Mouse (Mus musculus): ENCODE measurements around the gene Cdkl4.
"Not testable (repeated sequence)": the region's sequence is repeated elsewhere in the genome, so short reads cannot be mapped to it uniquely, and the experiment has no call there.

Gene Cdkl4

DNA sequence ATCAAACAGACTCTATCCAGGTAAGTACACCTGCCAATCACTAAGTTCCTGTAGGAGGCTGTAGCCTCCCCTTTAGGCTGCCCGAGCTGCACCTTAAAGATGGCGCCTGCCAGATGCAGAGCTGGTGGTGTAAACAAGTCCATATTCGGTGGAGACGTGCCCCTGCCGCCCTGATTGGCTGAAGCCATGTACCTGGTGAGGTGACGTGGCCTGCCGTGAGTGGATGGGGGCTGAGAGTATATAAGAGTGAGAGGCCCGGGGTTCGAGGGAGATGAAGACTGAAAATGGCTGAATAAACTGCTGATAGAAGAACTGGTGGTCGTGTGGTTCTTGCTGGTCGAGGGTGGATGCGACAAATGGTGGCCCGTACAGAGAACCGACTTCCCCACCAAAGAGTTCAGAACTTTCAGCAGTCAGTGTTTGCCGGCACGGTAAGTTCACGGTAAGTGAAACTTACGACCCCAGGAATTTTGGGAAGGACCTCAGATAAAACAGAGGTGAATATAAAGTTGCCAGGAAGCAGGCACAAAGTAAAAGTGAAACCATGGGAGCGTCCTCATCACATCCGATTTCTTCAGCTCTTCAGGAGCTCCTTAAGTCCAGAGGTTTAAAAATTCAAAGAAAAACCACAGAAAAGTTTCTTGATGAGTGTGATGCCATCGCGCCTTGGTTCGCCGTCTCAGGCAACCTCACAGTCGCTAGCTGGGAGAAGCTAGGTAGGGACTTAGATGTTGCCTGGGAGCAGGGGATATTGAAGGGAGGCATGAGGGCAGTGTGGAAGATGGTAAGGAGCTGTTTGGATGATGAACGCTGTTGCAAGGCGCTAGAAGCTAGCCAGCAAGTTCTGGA is 13.6 kb downstream of the Cdkl4 start:
- DNase-seq (ENCODE audit: low spot score in 2 of 2), result not testable (repeated sequence)

DNA sequence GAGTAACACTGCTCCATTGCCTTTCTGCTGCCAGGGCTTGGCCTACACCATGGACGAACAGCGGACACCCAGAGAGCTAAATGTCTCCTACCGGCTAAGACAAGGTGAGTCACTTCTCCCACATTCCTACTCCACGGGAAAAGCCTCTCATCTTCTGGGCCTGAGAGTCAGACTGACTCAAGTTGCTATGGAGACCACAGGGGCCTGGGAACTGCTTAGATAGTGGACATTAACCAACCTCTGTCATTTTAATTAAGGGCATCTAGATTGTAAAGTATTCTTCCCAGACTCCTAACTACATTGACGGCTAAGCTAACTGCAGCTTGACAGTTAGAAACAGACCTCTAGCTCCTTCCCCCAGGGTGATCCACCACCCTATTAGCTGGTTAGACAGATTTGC is 14.8 kb downstream of the Cdkl4 start:
- no peak for DNase-seq (ENCODE audit: low spot score in 2 of 2)

DNA sequence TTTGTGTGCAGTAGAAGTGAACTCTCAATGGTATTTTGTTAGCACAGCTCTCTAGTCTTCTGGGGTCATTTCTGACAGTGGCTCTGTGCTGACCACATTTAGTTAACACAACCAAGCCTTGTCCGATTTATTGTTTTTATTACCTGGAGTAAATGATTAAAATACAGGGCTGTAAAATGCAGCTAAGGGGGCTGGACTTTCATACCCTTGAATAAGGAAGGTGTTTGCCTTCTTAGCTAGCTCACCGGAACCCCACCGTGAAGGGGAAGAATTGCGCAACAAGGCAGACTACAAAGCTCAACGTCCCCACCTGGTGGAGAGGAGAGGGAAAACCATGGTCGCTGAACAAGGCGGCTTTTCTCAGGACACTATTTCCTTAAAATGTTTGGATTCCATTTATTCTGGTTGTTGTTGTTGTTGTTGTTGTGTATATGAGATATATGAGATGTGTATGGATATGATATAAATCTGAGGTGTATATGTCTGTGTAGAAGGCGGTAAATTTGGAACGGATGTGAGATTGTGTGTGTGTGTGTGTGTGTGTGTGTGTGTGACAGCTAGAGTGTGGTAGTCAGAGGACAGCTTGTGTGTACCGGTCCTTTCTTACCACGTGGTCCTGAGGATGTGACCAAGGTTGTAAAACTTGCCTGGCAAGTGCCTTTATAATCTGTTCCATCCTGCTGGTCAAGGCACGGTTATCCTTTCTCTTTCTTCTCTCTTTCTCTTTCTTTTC is 16.8 kb downstream of the Cdkl4 start:
- peak in 1 of 2 experiments; percentile 72 for DNase-seq (ENCODE audit: low spot score in 2 of 2)

DNA sequence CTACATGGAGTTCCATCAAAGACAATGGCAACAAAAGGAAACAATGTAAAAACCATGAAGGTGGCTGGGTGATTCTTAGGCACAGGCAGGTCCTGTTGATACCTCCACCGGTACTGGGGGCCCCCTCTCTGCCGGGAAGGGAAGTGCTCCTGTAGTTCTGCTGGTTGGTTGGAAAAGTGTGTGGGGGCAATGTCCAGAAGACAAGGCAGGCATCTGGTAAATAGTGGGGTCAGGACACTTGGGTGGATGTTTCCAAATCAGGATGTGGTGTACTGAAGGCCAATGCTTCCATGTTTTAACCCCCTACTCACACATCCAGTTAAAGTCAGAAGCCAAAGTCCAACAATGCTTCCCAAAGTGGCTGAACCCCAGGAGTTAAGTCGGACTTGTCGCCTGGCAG is 17.9 kb downstream of the Cdkl4 start:
- DNase-seq (ENCODE audit: low spot score in 2 of 2), result no peak

DNA sequence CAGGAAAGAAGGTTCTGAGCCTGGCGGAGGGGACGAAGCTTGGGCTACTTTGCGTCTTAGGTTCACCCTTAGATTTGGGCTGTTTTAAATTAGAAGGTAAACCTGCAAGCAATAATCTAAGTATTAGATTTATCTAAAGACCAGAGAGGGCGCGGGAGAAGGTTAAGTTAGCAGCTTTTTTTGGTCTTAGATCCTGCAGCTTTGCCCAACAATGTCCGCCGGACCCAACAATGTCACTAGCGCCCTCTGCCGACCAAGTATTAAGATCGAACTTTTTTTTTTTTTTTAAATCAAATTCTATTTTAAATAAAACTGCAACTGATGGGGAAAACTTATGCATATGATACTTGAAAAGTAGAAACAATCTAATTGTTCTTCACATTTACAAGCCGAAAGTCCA is 18.6 kb downstream of the Cdkl4 start:
- no peak for DNase-seq (ENCODE audit: low spot score in 2 of 2)

DNA sequence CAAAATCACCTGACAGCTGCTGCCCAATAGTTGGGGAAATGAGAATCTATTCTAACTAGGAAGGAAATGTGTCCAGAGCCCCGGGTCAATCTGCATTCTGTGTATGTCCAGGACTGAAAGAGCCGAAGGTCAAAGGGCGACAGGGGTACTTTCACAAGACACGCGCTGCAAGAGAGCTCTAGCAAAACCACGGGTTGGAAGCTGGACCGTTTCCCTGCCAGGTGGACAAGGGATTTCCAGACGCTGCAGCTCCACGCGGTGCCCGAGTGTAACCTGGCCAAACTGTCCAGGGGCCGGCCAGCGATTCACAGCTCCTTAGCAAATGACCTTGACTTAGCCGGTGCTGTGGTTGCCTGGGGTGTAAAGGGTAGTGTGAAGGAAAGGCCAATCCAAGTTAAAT is 19.0 kb downstream of the Cdkl4 start:
- no peak for DNase-seq (ENCODE audit: low spot score in 2 of 2)

DNA sequence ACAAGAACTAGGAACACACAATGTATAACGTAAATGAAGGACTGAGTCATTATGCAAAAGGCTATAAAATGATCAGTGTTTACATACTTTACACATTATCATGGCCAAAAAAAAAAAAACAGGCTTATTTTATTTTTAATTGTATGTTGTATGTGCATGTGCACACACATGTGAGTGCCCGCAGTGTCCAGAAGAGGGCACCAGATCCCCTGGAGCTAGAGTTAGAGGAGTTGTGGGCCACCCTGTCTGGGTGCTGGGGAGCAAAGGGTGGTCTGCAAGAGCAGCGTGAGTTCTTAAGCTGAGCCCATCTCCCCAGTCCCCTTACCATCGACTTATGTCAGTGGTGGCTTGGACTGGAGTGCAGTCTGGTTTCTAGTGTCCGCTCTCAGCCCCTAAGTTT is 20.2 kb downstream of the Cdkl4 start:
- no peak for DNase-seq (ENCODE audit: low spot score in 2 of 2)

DNA sequence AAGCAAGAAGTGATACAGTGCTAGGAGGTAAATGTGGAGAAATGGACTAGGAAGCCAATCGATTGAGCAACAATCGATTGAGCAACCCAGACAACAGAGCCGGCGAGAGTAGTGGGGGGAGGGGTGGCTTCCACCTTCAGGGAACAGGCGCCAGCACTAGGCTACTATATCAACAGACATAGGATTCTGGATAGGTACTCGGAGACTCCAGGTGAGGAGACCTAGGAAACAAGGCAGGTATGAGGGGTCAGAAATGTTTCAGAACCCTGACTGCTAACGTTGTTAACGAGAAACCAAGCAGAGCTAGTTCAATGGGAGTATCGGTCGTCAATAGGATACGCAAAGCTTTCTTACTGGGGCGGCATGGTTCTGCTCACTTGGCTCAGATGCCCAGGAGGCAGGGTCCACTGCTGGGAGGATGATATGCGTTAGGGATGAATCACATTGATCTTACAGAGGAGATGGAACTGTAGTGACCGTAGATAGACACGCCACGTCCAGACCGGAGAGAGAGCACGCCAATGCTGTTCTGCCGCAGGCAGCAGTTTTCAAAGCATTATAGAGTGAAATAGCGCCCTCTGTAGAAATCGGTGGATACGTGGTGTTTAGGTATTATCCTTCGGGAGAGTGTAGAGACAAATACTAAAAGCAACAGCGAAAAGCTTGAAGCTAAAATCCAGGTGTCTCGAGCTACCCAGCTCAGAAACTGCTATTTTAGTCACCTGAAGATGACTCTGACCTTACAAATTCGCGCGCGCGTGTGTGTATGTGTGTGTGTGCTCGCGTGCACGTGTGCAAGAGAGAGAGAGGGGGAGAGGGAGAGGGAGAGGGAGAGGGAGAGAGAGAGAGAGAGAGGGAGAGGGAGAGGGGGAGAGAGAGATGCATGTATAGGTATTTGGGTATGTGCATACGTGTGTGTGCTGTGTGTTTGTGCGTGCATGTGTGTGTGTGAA is 24.0 kb downstream of the Cdkl4 start:
- DNase-seq (ENCODE audit: low spot score in 2 of 2), result peak; percentile 56 to 72

DNA sequence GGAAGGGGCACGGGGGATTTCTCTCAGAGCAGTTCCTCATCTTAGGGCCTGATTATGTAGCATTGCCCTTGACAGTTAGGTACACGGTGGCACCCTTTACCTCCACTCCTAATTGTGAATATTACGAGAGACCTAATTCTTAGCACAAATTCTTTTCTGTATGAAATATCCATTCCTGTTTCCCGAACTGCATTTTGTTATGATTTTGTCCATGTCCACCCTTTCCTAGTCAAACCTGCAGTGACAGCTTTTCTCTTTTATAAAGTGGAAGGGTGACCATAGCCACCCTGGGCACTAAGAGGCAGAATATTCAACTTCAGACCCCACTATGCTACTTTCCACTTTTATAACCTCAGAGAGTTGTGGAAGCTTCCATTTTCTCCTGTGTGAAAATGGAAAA is 25.0 kb downstream of the Cdkl4 start:
- DNase-seq (ENCODE audit: low spot score in 2 of 2), result no peak

DNA sequence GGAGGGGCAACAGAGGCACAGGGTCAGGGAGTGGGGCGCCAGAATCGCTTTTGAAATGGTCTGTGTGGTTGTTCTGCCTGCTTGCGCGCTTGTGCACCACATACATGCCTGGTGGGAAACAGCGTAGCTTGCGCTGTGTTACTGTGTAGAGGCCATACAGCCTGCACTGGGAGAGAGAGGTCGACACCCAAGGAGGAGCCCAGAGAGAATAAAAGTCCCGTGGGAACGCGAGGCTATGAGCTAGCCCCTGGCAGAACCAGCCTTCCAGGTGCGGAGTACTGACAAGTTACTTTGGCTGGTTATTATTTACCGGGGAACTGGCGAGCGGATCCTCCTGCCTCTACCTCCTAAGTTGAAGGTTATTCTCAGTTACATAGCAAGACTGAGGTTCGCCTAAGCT is 26.6 kb downstream of the Cdkl4 start:
- DNase-seq (ENCODE audit: low spot score in 2 of 2), result no peak

DNA sequence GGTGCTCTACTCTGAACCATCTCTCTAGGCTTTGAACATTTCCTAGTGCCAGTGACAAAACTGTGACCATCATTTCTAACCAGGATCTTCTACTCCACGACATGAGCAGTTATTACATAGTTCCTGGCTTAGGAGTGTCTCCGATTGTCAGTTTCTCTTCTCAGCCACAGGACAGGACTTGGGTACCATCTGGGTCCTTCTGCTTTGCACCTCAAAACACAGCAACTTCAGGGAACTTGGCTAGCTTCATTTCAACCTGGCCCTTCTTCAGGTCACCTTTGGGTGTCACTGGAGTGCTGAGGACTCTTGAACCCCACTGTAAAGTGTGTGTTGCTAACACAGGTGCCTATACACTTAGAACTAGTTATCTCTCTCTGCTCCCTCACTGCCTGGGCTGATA is 30.8 kb downstream of the Cdkl4 start:
- no peak for DNase-seq (ENCODE audit: low spot score in 2 of 2)

DNA sequence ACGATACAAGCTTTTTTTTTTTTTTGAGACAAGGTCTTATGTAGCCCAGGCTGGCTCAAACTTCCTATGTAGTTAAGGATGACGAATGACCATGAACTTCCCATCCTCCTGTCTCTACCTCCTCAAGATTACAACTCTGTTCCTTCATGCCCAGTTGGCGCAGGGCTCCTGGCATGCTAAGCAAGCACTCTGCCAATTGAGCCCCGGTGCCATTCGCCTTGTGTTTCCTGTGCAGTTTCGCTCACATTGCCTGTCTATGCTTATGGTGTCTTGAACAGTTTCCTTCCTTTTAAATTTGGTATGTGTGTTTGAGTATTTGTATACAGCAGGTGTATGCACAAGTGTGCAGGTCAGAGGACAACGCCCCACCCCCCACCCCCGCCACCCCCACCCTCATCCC is 31.4 kb downstream of the Cdkl4 start:
- DNase-seq (ENCODE audit: low spot score in 2 of 2), result no peak

DNA sequence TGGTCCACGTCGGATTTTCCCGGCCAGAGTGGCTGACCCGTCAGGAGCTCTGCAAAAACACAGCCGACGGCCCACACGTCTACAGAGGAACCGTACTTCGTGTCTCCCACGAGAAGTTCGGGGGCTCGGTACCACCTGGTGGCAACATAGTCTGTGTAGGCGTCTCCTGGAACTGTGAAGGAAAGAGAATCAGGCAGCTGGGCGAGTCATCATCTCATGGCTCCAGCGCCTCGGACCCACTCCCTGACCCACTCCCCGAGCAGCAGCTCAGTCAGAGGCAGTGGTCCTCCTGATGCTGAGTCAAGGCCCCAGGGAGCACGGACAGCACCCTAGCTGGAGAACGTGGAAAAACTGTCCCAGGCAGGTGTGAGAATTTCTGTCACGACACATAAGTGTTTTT is 34.0 kb downstream of the Cdkl4 start:
- DNase-seq (ENCODE audit: low spot score in 2 of 2), result no peak

DNA sequence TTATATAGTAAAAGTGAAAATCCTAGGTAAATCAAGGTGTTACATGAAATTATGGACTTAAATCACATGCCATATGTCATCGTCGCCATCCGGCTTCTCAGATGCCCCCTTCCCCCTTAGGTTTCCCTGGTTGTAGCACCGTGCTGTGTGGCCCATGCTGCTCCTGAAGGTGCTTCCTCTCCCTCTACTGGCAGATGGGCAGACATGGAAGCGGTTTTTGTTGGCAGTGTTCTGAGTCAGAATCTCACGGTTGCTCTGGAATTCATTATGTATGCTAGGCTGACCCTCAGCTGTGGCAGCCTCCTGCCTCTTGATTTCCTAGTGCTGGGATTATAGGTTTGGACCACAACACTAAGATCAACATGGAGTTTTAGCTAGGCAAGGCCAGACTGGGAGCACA is 40.5 kb downstream of the Cdkl4 start:
- DNase-seq (ENCODE audit: low spot score in 2 of 2), result no peak

DNA sequence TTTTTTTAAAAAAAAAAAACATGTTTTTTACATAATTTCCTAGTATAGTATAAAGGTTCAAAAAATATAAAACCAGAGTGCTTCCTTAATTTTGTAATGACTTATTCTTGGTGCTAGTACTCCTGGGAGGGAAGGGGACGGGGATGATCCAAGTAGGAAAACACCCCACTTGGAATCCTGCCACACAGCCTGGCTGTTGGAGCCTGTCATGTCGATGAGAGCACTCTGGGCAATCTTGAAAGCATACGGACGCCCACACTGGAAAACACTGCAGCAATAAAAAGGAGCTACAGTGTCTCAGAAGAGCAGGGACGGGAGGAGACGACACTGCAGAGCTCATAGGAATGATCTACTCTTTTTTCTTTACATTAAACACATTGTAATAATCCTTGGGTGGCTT is 42.0 kb downstream of the Cdkl4 start:
- no peak for DNase-seq (ENCODE audit: low spot score in 2 of 2)

DNA sequence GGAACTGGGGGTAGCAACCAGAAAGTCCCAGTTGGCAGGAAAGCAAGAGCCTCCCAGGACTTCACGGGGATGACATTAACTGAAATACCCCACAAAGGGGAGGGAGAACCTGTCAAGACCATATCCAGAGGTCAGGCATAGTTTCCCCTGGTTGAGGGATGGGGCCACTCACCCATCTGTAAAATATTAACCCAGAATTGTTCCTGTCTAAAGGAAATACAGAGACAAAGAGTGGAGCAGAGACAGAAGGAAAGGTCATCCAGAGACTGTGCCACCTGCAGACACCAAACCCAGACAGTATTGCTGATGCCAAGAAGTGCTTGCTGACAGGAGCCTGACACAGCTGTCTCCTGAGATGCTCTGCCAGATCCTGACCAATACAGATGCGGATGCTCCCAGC is 46.3 kb downstream of the Cdkl4 start:
- DNase-seq (ENCODE audit: low spot score in 2 of 2), result not testable (repeated sequence)

DNA sequence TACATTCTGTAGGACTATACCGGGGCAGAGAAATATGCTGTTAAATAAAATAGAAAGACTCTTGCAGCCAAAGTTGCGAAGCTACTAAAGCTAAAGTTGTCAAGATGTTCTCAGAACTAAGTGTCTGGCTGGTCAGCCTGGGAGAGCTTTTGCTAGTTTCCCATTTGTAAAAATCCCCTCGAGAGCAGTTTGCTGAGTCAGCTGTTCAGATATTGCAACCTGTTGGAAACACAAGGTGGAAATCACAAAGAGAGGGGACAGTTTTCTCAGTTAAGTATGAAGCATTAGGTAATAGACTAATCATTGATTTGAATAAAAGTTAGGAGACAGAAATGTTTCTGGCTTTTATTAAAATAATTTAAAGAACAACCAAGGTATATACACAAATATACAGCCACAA is 54.4 kb downstream of the Cdkl4 start:
- no peak for DNase-seq (ENCODE audit: low spot score in 2 of 2)

DNA sequence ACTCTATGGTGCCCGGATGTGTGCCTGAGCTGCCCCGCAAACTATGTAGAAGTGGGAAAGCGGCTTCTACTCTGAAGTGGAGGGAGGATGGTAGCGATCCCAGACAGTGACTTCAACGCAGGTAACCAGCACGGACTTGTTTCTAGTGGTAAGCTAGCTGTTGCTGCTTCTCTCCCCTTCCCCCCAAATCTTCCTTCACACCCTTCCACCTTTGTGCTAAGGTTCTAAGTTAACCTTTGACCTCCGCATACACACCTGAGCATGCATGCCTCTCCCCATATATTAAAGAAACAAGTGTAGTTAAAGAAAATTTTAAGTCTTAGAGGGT is 55.4 kb downstream of the Cdkl4 start:
- no peak for DNase-seq (ENCODE audit: low spot score in 2 of 2)

DNA sequence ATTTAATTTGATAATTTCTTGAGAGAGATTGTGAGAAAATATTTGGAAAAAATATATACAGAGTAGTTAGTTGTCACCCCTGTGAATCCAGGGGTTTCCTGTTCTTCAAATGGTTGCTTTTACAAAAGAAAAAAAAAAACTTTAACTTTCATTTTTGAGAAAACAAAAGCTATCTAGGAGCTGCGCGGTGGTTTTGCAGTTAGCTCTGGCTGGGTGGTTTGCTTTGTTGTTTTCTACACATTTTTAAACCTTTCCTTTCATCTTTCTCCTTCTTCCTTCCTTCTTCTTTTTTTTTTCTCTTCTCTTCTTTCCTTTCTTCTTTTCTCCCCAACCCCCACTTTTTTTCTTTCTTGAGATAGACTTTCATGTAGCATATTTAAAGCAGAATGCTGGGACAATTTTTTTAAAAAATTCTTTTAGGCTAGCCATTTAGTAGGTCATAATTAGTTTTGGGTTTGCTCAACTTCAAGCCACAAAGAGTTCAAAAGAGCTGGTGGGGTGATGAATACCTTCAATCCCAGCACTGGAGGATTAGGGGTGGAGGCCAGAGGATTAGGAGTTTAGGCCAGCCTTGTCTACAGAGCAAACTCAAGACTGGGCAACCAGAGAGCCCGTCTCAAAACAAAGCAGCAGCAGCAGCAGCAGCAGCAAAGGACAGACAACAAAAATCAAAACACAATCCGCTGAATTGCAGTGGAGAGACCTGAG is 55.9 kb downstream of the Cdkl4 start:
- DNase-seq (ENCODE audit: low spot score in 2 of 2), result no peak

DNA sequence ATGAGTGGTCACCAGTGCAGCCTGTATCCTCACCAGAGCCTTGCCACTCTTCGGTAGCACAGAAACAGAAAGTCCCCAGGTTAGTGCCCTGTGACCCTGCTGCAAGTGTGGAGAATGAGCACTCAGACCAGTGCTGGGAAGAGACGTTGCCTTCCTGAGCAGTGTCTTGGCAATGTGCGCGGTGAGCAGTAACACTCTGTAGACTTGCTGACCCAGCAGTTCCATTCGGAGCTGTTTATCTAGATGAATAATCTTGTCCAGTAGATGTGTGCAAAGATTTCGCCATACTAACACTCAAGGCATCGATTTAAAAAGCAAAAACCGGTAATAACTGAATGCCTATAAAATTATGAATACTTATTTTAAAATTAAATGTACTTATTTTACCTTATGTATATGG is 57.1 kb downstream of the Cdkl4 start:
- no peak for DNase-seq (ENCODE audit: low spot score in 2 of 2)

DNA sequence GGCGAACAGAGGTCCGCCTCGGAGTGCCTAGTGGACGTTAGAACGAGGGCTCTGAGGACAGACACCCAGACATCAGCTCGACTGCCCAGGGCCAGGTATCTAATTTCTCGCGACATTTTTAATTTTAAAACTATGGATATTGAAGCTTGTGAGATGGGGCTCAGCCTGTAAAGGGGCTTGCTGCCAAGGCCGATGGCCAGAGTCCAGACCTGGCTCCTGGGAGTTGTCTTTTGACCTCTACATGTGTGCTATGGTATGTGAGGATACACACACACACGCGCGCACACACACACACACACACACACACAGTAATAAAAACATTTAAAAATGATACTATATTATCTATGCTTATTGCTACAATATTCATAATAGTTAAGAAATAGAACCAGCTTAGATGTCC is 58.8 kb downstream of the Cdkl4 start:
- DNase-seq (ENCODE audit: low spot score in 2 of 2), result no peak

DNA sequence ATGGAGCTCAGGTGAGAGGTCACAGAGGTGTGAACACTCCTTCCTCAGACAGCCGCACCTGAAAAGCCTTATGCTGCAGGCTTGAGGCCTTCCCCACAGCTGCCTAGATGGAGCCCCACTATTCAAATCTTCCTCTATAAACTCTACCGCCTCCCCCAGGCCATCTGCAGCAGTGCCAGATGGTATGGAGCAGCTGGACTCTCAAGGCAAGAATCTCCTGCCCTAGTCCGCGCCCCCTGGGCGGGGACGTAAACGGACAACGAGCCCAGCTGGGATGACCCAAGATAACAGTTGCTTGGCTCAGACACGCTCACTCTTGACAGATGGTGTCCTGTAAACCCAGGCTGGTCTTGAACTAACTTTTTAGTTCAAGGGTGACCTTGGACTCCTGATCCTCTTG is 60.4 kb downstream of the Cdkl4 start:
- no peak for DNase-seq (ENCODE audit: low spot score in 2 of 2)
